Mouse (Mus musculus): ENCODE data around the gene Arrdc2.

Arrdc2 gene

DNA sequence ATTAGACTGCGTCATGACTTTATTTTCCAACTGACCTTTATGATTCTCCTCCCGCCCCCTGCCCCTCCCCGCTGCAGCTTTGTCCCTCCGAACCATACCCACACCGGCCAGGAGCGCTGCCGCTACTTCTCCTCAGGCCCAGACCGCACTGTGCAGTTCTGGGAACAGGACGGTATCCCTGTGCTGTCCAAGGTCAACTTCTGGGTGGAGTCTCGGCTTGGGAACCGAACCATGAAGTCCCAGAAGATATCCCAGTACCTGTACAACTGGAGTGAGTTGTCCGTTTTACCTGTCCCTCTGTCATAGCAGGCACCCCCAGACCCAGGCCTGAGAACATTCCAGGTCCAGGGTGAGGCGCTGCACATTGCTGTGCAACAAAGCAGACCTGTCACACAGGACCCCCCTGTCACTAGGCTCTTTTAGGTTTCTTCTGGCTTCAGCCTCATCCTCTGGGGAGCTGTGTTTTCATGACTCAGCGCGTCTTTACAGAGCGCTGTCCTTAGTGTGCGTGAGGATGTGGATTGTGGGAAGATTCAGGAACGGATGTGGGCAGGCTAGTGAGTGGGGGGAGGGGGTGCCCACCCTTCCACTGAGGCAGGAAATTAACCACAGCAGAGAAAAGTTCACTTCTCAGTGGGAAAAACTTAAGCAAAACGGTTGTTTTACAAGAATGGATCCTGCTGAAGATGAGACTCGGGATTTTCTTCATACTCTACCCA is 28.4 kb downstream of the Arrdc2 start:
- in situ Hi-C loops (cut with MboI, MseI): no loop called here

GRCm38 (mm10) chr8:70808955-70809701 is 30.4 kb downstream of the Arrdc2 start:
- in situ Hi-C loops (cut with MboI, MseI): no loop called here

- in situ Hi-C loops (cut with MboI, MseI): no loop called here
Measured at GRCm38 (mm10) chr8:70808239-70808638, 31.3 kb downstream of the Arrdc2 start, which contains the start of gene Il12rb1. Il12rb1 (plus strand) TSS chr8:70808449.

DNA sequence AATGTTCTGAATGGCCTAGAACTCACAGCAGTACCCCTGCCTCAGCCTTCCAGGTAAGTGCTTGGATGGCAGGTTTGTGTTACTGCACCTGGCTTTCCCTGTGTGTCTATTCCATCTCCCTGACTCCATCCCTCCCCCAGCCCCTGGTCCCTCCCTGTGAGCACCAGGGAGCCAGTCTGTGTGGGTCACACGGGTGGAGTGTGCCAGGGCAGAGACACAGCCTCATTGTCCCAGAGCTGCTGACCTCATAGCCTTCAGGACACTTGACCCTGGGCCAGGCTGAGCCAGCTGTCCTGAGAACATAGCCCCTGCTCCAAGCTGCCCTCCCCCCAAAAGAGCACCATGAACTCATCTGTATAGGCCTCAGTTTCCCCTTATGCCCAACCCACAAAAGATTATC is 32.2 kb downstream of the Arrdc2 start:
- in situ Hi-C loops (cut with MboI, MseI): no loop called here

DNA sequence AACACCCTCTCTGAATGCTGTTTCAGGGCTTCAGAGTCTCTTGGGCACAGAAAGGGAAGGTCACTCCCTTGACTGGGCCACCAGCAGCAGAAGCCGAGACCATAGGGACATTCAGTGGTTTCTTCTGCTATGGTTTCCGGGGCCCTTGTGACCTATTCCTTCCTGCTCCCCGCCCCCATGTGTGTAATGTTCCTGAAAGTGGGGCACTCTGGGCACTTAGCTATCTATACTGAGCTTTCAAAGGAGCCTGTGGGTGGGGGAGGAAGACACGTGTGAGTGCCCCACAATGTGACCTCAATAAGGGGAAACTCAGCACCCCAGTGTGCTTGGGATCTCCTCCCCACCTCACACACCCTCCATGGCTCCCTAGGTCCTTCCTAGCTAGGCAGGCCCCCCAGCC is 33.0 kb downstream of the Arrdc2 start:
- in situ Hi-C loops (cut with MboI, MseI): no loop called here

GRCm38 (mm10) chr8:70804481-70805206 is 34.9 kb downstream of the Arrdc2 start, which contains the start of gene Mast3:
Mast3 (minus strand) TSS chr8:70805054.
- in situ Hi-C loops (cut with MboI, MseI): no loop called here

- in situ Hi-C loops (cut with MboI, MseI): no loop called here
Measured at GRCm38 (mm10) chr8:70803761-70804480, 35.6 kb downstream of the Arrdc2 start.

GRCm38 (mm10) chr8:70802786-70803510 is 36.6 kb downstream of the Arrdc2 start:
- in situ Hi-C loops (cut with MboI, MseI): no loop called here

- in situ Hi-C loops (cut with MboI, MseI): no loop called here
Measured at GRCm38 (mm10) chr8:70801830-70802229, 37.7 kb downstream of the Arrdc2 start.

GRCm38 (mm10) chr8:70801156-70801555 is 38.4 kb downstream of the Arrdc2 start:
- in situ Hi-C loops (cut with MboI, MseI): no loop called here

GRCm38 (mm10) chr8:70800648-70801047 is 38.9 kb downstream of the Arrdc2 start:
- in situ Hi-C loops (cut with MboI, MseI): no loop called here

- in situ Hi-C loops (cut with MboI, MseI): no loop called here
Measured at GRCm38 (mm10) chr8:70798281-70798680, 41.2 kb downstream of the Arrdc2 start.

DNA sequence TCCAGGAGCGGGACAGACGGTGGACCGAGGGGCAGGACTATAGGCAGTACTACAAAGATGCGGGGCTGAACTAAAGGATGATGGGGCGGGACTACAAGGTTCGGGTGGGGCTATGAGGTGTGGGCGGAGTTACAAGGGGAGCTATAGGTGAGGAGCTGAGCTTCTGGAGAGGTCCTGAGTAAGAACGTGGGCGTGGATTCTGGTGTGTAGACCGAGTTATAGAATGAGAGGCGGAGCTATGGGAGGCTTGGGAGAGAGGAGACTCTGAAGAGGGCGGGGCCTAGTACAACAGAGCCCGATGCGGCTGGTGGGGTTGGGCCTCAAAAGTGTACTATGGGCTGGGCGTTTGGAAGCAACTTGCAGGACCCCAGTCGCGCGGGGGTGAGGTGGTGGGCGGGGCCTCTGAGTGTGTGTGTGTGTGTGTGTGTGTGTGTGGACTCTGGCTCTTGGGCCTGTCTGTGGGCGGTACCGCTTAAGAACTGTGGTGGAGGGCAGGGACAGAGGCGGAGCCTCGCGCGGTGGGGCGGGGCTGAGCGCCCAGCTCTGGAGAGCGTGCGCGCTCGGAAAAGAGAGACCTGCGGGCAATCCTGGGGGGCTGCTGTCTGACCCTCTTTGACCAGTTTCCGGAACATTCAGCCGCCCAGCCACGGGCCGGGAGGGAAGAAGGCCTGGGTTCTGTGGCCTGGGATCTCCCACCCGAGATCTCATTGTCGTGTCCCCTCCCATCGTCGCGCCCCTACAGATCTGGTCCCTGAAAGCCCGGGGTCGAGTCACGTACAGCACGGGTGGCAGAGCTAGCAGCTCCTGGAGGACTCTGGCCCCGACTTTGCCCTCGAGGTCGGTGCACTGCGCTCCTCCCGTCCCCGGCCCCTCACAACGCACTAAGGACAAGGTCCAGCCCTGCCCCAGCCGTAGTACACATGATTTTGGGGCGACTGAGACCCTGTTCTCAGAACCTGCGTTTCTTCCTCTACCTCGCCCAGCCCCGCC is 42.1 kb downstream of the Arrdc2 start:
- in situ Hi-C loops (cut with MboI, MseI): no loop called here

DNA sequence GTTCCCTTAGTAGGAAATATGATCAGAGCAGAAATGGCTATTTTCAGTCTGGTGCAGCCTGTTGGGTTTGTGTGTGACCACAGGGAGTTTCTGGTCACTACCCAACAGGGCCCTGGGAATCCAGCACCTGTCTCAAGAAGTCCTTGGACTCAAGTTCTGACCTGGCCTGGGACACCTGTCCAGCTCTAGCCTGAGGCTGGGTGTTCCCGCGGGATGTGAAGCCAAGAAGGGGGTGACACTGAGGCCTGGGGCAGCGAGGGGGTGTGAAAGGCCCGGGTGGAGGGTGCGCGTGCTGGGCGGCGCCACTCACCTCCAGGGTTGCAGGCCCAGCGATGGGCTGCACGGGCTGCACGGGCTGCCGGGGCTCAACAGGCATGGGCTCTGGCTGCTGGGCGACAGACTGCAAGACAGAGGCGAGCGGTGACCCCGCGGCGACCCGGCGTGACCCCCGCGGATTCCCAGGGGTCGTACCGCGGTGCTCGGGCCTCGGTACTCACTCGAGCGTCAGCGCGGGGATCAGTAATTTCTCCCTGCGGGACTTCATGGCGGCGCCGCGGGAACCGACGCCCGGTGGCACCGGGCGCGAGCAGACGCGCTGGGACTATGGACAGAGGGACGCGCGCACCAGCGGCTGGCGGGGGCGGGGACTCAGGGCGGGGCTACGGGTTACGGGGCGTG is 43.0 kb downstream of the Arrdc2 start:
- in situ Hi-C loops (cut with MboI, MseI): no loop called here

- in situ Hi-C loops (cut with MboI, MseI): no loop called here
Measured at GRCm38 (mm10) chr8:70795370-70795769, 44.1 kb downstream of the Arrdc2 start.

GRCm38 (mm10) chr8:70794215-70794614 is 45.3 kb downstream of the Arrdc2 start:
- in situ Hi-C loops (cut with MboI, MseI): no loop called here

GRCm38 (mm10) chr8:70792700-70793099 is 46.8 kb downstream of the Arrdc2 start:
- in situ Hi-C loops (cut with MboI, MseI): no loop called here

DNA sequence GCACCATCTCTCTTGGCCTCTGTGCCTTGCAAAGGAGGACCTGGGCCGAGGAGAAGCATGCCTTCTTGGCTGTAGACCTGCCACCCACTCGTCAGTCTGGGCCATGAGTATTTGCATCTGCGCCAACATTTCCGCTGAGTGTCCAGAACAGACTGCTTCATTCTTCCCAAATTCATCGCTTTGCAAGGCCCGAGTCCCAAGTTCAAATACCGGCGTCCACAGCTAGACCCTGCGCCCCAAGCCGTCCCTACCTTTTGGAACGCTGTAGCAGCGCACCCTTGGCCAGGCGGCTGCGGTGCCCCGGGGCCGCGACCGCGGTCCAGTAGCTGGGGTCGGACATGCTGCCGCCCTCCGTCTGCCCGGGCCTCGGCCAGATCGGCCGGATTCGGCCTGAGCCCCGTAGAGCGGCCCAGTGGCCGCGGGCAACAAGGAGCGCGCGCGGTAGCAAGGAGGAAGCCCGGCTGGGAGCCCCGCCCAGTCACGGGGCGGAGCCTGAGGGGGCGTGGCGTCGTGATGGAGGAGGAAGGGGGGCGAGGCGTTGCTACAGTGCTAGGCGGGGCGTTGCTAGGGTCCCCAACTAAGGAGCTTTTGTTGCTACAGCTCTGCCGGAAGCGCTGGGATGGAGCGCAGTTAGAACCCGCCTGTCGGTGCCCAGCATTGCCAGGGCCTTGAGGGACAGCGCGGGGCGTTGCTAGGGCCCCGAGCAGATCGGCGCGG is 47.4 kb downstream of the Arrdc2 start:
- in situ Hi-C loops (cut with MboI, MseI): no loop called here

- in situ Hi-C loops (cut with MboI, MseI): no loop called here
Measured at GRCm38 (mm10) chr8:70791294-70791701, 48.2 kb downstream of the Arrdc2 start.
